Mouse (Mus musculus) layer of hippocampus, adult 2 months (tissue): Measurements from ENCODE around the gene Ints7. TPM values are rescaled to one million over a fixed set of nuclear protein-coding genes. Genes with fewer than 3 reads are reported as not detected.

Source experiments
- DNase-seq, 2 experiments: peaks; one replicate each; pipeline ENCODE4 v3.0.0; 2022; ENCODE audit warnings: low spot score in 2 of 2
- H3K27ac ChIP-seq: fragments of 200-600 bp; 2 replicates; pipeline ENCODE4 v1.8.1; 2022
- H3K4me3 ChIP-seq: fragments of 200-600 bp; 2 replicates; pipeline ENCODE4 v1.8.1; 2022; ENCODE audit warnings: mild to moderate bottlenecking
- CTCF ChIP-seq: fragments of 200-600 bp; conservative IDR thresholded peaks from 2 replicates; pipeline ENCODE4 v1.8.1; 2022; ENCODE audit warnings: antibody characterized with exemption, mild to moderate bottlenecking, moderate library complexity
- total RNA-seq, 2 experiments: library from RNA; stranded (reverse); gene quantifications; 2 replicates each; pipeline ENCODE4 v1.2.3; 2021

Gene Ints7
- total RNA-seq, 2 experiments from 2014 or later = 23.2 to 25.8 TPM

DNA sequence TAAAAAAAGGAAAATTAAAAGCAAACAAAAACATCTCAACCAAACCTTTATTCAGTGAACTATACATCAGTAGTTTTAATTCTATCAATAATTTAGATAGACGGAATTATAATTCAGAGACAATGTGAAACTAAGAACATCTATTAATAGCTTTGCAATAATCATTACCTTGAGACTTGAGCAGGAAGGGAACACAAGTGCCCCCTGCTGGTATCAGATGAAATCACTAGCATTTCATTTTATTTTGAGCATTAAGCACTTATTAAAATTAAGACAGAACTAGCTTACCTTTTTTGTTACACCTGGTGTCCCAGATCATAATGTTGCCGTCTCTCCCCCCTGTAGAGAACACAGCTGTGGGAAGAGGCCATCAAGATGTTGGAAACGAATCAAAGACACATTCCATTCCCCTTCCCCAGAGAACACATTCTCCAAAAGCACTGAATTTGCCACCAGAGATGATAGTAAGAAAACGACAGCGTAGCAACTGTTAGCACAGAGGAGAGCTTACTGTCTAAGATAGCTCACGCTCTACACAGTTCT is 12.5 kb upstream of the Ints7 start:
- Histone ChIP-seq H3K4me3 (no peak overlapping the region), H3K27ac (no peak overlapping the region)
- TF ChIP-seq CTCF = peak; percentile 95
- peak in 1 of 2 experiments; percentile 52 for DNase-seq

GRCm38 (mm10) chr1:191567859-191568258 is 7.6 kb upstream of the Ints7 start:
- TF ChIP-seq CTCF = peak; percentile 73
- H3K4me3 ChIP-seq = no peak overlapping the region
- H3K27ac ChIP-seq = no peak overlapping the region
- no peak for DNase-seq

- no peak for DNase-seq
- H3K27ac ChIP-seq = no peak overlapping the region
- H3K4me3 ChIP-seq = no peak overlapping the region
- no peak for TF ChIP-seq CTCF
Observed at GRCm38 (mm10) chr1:191569625-191570024, 5.8 kb upstream of the Ints7 start.

- TF ChIP-seq CTCF = no peak
- Histone ChIP-seq H3K4me3 (no peak overlapping the region), H3K27ac (no peak overlapping the region)
- DNase-seq = no peak
Observed at GRCm38 (mm10) chr1:191570415-191570814, 5.0 kb upstream of the Ints7 start.

- no peak for TF ChIP-seq CTCF
- Histone ChIP-seq H3K4me3 (no peak overlapping the region; the same call in 1 of the 2 replicates), H3K27ac (no peak overlapping the region)
- no peak for DNase-seq
Observed at GRCm38 (mm10) chr1:191573906-191574639, 1.4 kb upstream of the Ints7 start.

DNA sequence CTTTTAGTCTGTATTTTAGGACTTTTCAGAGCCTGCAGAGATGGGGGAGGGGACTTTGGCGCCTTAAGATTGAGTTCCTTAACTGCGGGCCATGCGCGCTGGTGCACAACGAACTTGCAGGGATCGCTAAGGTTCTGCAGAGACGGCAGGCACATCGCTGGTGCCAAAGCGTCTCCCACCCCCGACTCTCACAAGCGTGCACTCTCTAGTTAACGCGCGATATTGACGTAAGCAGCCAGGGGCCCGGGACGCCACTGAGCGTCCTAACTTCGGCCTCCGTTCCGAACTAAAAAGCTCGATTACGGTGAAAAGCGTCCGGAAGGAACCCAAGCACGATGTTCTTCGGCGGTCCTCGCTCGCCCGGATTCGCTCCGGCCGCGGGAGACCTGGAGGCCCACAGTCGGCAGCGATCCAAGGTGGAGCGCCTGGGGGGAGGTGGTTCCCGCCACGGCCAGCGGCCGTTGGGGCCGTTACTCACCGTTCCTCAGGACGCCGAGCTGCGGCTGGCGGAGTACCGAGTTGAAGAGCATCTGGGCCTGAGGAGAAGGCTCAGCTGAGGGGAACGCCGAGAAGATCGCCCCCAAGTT is 472 bp upstream of the Ints7 start:
- TF ChIP-seq CTCF = no peak
- Histone ChIP-seq H3K27ac (no peak overlapping the region), H3K4me3 (peak overlapping the region; percentile 95)
- no peak for DNase-seq

DNA sequence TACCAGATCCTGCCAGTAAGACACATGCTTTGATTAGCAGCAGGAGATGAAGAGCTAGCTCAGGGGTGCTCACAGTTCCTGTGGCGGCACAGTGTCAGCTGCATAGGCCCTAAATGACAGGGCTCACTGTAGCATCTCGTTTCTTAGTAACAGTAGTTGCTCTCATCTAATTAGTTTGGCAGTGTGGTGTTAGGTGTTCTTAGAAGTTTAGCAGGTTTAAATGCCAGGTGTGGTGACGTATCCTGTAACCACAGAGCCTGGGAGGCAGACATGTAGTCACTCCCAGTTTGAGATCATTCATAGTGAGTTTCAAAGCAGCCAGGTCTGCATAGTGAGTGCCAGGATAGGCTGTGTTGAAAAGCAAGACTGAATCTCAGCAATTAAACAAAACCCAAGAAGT is 4.1 kb downstream of the Ints7 start:
- H3K27ac ChIP-seq = no peak overlapping the region
- no peak for DNase-seq

GRCm38 (mm10) chr1:191581641-191582040 is 6.2 kb downstream of the Ints7 start:
- no peak for DNase-seq
- no peak overlapping the region for H3K27ac ChIP-seq
- no peak overlapping the region for H3K4me3 ChIP-seq
- no peak for TF ChIP-seq CTCF

More for the DNA sequence above, 4.1 kb downstream of the Ints7 start:
- H3K4me3 ChIP-seq = no peak overlapping the region
- no peak for TF ChIP-seq CTCF

DNA sequence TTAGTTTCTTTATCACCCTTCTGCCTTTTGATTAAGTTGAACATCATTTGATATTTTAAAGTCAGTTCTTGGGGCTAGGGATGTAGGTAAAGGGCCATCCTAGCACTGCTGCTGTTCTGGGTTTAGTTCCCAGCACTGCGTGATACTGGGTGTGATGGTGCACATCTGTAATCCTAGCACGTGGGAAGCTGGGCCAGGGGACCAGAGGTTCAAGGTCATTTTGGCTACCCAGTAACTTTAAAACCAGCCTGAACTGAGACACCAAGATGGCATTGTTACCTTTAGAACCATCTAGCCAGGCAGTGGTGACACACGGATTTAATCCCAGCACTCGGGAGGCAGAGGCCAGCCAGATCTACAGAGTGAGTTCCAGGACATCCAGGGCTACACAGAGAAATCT is 8.4 kb downstream of the Ints7 start:
- H3K27ac ChIP-seq = no peak overlapping the region
- no peak for DNase-seq
- TF ChIP-seq CTCF = no peak
- no peak overlapping the region for H3K4me3 ChIP-seq

DNA sequence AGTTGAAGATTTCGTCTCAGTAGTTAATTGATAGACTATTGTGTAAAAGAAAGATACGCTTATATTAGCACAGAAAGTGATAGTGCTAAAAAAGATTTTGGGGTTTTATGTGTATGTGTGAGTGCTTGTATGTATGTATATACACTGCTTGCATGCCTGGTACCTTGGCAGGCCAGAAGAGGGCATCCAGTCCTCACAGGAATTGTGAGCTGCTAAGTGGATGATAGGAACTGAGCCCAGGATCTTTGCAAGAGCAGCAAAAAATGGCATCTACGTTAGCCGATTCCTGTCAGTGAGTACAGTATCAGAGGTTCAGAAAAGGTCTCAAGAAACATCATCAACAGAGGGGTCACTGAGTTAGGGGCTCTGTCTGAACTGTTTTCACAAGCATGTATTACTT is 9.0 kb downstream of the Ints7 start:
- no peak for DNase-seq
- no peak overlapping the region for H3K27ac ChIP-seq
- peak; percentile 39 for TF ChIP-seq CTCF
- H3K4me3 ChIP-seq = no peak overlapping the region

GRCm38 (mm10) chr1:191585704-191586103 is 10.3 kb downstream of the Ints7 start:
- no peak for DNase-seq
- Histone ChIP-seq H3K27ac (no peak overlapping the region), H3K4me3 (no peak overlapping the region)
- TF ChIP-seq CTCF = peak; percentile 66

GRCm38 (mm10) chr1:191587062-191587461 is 11.6 kb downstream of the Ints7 start:
- DNase-seq = no peak
- no peak overlapping the region for H3K4me3 ChIP-seq
- TF ChIP-seq CTCF = peak; percentile 74
- H3K27ac ChIP-seq = no peak overlapping the region

GRCm38 (mm10) chr1:191588749-191589148 is 13.3 kb downstream of the Ints7 start:
- TF ChIP-seq CTCF = no peak
- H3K27ac ChIP-seq = no peak overlapping the region
- no peak for DNase-seq
- no peak overlapping the region for H3K4me3 ChIP-seq
